Mouse (Mus musculus): ENCODE results near the gene Pknox2.

GRCm38 (mm10) chr9:37144696-37145095 is 2.5 kb downstream of the Pknox2 start:
- TF ChIP-seq CTCF (IDR thresholded peaks at IDR 0.05; ENCODE audit: low read depth) (no peak), EP300 (IDR thresholded peaks at IDR 0.05; ENCODE audit: low read depth) (no peak)
